Mouse (Mus musculus): Measurements from ENCODE around the gene Zglp1. TPM values are rescaled to one million over a fixed set of nuclear protein-coding genes. Genes with fewer than 3 reads are reported as not detected.

Gene Zglp1
- polyA plus RNA-seq (2012; rRNA removed): 0.66 and 1.1 TPM in 2 replicates

GRCm38 (mm10) chr9:21067006-21067684 is at the start of gene Zglp1:
TSS of gene Zglp1 (minus strand) at chr9:21067093.

DNA sequence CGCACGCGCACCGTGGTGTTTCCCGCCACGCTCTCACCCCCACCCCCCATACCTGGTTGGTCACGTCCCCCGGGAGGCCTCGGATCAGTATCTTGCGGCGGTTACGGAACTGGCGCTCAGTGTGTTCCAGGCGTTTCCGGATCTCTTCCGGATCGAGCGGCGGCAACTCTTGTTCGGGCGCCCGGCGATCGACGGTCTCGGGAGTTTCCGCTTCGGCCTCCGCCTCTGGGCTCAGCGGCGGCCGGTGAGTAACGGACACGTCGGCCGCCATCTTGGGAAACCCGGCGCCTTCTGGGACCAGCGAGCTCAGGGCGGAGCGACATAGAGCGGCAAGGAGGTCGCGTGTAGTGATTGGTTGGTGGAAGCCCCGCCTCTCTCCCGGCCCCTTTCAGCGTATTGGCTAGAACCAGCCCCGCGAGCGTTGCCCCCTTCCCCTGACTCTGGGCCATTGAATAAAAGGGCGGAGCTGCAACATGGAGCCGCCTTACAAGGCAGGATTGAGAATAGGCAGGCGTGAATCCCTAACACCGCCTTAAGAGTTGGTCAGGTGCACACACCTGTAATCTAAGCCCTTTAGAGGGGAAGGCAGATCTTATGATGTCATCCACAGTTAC is 24.9 kb upstream of the Zglp1 start, which contains the start of the genes Gm38431 and Raver1:
Gene Gm38431 (minus strand): TSS at position 291 of the 614 bp plus-strand sequence.
Gene Raver1 (minus strand): TSS at position 302 of the 614 bp plus-strand sequence.

GRCm38 (mm10) chr9:21073044-21073840 is 6.3 kb upstream of the Zglp1 start, which contains the start of the genes Gm49373 and Fdx1l:
TSS of gene Gm49373 (minus strand) at chr9:21073096.
TSS of gene Fdx1l (minus strand) at chr9:21073614.

DNA sequence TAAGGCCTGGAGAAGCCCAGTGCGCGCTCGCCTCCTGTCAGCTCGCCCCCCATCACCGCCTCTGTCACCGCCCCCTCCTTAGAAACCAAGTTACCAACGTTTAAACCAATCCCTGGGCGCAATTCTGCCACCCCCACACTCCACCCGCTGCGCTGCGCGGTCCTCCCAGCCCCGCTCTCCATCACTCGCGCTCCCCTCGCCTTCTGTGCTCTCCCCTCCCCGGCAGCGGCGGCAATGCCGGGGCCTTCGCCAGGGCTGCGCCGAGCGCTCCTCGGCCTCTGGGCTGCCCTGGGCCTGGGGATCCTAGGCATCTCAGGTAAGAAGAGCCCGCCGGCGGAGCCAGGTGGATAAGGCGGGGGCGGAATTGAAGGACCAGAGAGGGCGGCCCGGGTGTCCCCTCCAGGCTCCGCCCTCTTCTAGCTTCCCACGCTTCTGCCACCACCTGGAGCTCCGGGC is 35.0 kb downstream of the Zglp1 start, which contains the start of gene Icam5:
Gene Icam5 (plus strand): TSS at position 178 of the 456 bp plus-strand sequence.

GRCm38 (mm10) chr9:21029291-21030054 is 37.4 kb downstream of the Zglp1 start, which contains the start of gene Icam4:
TSS of gene Icam4 (plus strand) at chr9:21029373.

GRCm38 (mm10) chr9:21015571-21016130 is 51.2 kb downstream of the Zglp1 start, which contains the start of gene Icam1:
TSS of gene Icam1 (plus strand) at chr9:21015985.

Other genes with a start within 250 kb of the Zglp1 start
- gene Rdh8, start 248.6 kb downstream of the Zglp1 start, polyA plus RNA-seq (2012; rRNA removed): not detected in 2 replicates
- gene A230050P20Rik, start 198.5 kb downstream of the Zglp1 start, polyA plus RNA-seq (2012; rRNA removed): 49.2 and 51.0 TPM in 2 replicates
- gene Angptl6, start 187.4 kb downstream of the Zglp1 start, polyA plus RNA-seq (2012; rRNA removed): 6.7 and 9.2 TPM in 2 replicates
- gene Ppan, start 178.9 kb downstream of the Zglp1 start, polyA plus RNA-seq (2012; rRNA removed): 74.6 and 94.0 TPM in 2 replicates
- gene Eif3g, start 168.5 kb downstream of the Zglp1 start, polyA plus RNA-seq (2012; rRNA removed): 106 and 126 TPM in 2 replicates
- gene Dnmt1, start 107.2 kb downstream of the Zglp1 start, polyA plus RNA-seq (2012; rRNA removed): 24.0 and 26.8 TPM in 2 replicates
- gene S1pr2, start 90.3 kb downstream of the Zglp1 start, polyA plus RNA-seq (2012; rRNA removed): 4.5 and 6.1 TPM in 2 replicates
- gene Mrpl4, start 64.4 kb downstream of the Zglp1 start, polyA plus RNA-seq (2012; rRNA removed): 92.4 and 92.9 TPM in 2 replicates
- gene Icam1, start 51.1 kb downstream of the Zglp1 start, polyA plus RNA-seq (2012; rRNA removed): 10.2 and 10.9 TPM in 2 replicates
- gene Icam4, start 37.7 kb downstream of the Zglp1 start, polyA plus RNA-seq (2012; rRNA removed): 0.20 and 0.69 TPM in 2 replicates
- 0.17 and 0.27 TPM in 2 replicates for gene Icam5, start 35.0 kb downstream of the Zglp1 start, polyA plus RNA-seq (2012; rRNA removed)
- 0.12 and 0.20 TPM in 2 replicates for gene Gm49373, start 6.0 kb upstream of the Zglp1 start, polyA plus RNA-seq (2012; rRNA removed)
- 48.2 and 82.0 TPM in 2 replicates for gene Fdx1l, start 6.5 kb upstream of the Zglp1 start, polyA plus RNA-seq (2012; rRNA removed)
- gene Gm38431, start 24.9 kb upstream of the Zglp1 start, polyA plus RNA-seq (2012; rRNA removed): 14.2 and 36.9 TPM in 2 replicates
- 64.1 and 72.3 TPM in 2 replicates for gene Raver1, start 24.9 kb upstream of the Zglp1 start, polyA plus RNA-seq (2012; rRNA removed)
- 36.9 and 38.6 TPM in 2 replicates for gene Tyk2, start 64.2 kb upstream of the Zglp1 start, polyA plus RNA-seq (2012; rRNA removed)
- 44.7 and 52.6 TPM in 2 replicates for gene Cdc37, start 82.9 kb upstream of the Zglp1 start, polyA plus RNA-seq (2012; rRNA removed)
- 6.9 and 7.2 TPM in 2 replicates for gene Pde4a, start 98.6 kb upstream of the Zglp1 start, polyA plus RNA-seq (2012; rRNA removed)
- 110 and 116 TPM in 2 replicates for gene Keap1, start 172.3 kb upstream of the Zglp1 start, polyA plus RNA-seq (2012; rRNA removed)
- 0.17 and 0.19 TPM in 2 replicates for gene S1pr5, start 181.3 kb upstream of the Zglp1 start, polyA plus RNA-seq (2012; rRNA removed)
- 123 and 143 TPM in 2 replicates for gene Atg4d, start 198.2 kb upstream of the Zglp1 start, polyA plus RNA-seq (2012; rRNA removed)
- gene Kri1, start 220.9 kb upstream of the Zglp1 start, polyA plus RNA-seq (2012; rRNA removed): 17.8 and 22.7 TPM in 2 replicates
- gene Cdkn2d, start 224.3 kb upstream of the Zglp1 start, polyA plus RNA-seq (2012; rRNA removed): 29.2 and 41.6 TPM in 2 replicates
- 94.6 and 96.9 TPM in 2 replicates for gene Ap1m2, start 245.2 kb upstream of the Zglp1 start, polyA plus RNA-seq (2012; rRNA removed)